Mouse (Mus musculus) hindbrain, postnatal 0 days (tissue): ENCODE measurements around the gene Tex12. TPM values are rescaled to one million over a fixed set of nuclear protein-coding genes. Genes with fewer than 3 reads are reported as not detected.

Experiments used
- ATAC-seq: fragments of 200-750 bp; cut with Nextera tagmentation; 2 replicates; pipeline ENCODE4 v1.8.0; 2017; ENCODE audit warnings: mild to moderate bottlenecking, moderate TSS enrichment, moderate library complexity
- DNase-seq: peaks from one replicate; pipeline ENCODE4 v3.0.0-alpha.2; 2015; ENCODE audit warnings: low spot score
- H3K27ac ChIP-seq: fragments of 300-500 bp; sonication (generic); 2 replicates; pipeline ENCODE4 v1.5.1; 2014; ENCODE audit warnings: mild to moderate bottlenecking
- H3K27me3 ChIP-seq: fragments of 300-500 bp; sonication (generic); 2 replicates; pipeline ENCODE4 v1.6.1; 2014; ENCODE audit warnings: low read length, mixed read lengths; ENCODE audit not compliant: insufficient read depth
- H3K36me3 ChIP-seq: fragments of 300-500 bp; sonication (generic); 2 replicates; pipeline ENCODE4 v1.6.1; 2014; ENCODE audit warnings: low read length, mixed read lengths; ENCODE audit not compliant: insufficient read depth
- H3K4me1 ChIP-seq: fragments of 300-500 bp; sonication (generic); 2 replicates; pipeline ENCODE4 v1.6.1; 2014; ENCODE audit warnings: antibody characterized with exemption, low read length, mixed read lengths; ENCODE audit not compliant: insufficient read depth
- H3K4me2 ChIP-seq: fragments of 300-500 bp; sonication (generic); 2 replicates; pipeline ENCODE4 v1.6.1; 2014; ENCODE audit warnings: low read depth, mild to moderate bottlenecking, low read length, moderate library complexity, mixed read lengths
- H3K4me3 ChIP-seq: fragments of 300-500 bp; sonication (generic); 2 replicates; pipeline ENCODE4 v1.5.1; 2014; ENCODE audit warnings: low read length
- H3K9ac ChIP-seq: fragments of 300-500 bp; sonication (generic); replicated peaks from 2 replicates; pipeline ENCODE4 v1.6.1; 2014; ENCODE audit warnings: mild to moderate bottlenecking, low read length, moderate library complexity, mixed read lengths
- H3K9me3 ChIP-seq: fragments of 300-500 bp; sonication (generic); 2 replicates; pipeline ENCODE4 v1.6.1; 2016; ENCODE audit warnings: low read length, mixed read lengths
- CTCF ChIP-seq: IDR thresholded peaks from 2 replicates; pipeline ENCODE4 v1.5.1; 2016; ENCODE audit warnings: antibody characterized with exemption, control low read depth, low read depth
- WGBS: fragments of 180-500 bp; shearing (Covaris S2); extraction: QIAGEN DNeasy Blood & Tissue Kit; methylation state at CpG from one replicate; pipeline ENCODE4 v1.1.7; 2014; 5-methylcytosine and 5-hydroxymethylcytosine counted together
- polyA plus RNA-seq: library from polyadenylated mRNA; unstranded; fragments of >200 nt; fragmentation: Nextera tagmentation; extraction: Ambion mirVana; gene quantifications from 2 replicates; pipeline ENCODE4 v1.2.1, GENCODE M21; 2015
- total RNA-seq: library from RNA; depleted of rRNA; stranded (reverse); fragments of >200 nt; gene quantifications from 2 replicates; pipeline ENCODE4 v1.2.3, GENCODE M21; 2014

The Tex12 gene
- total and polyA plus RNA-seq, 2 experiments from 2014 or later: 0.21 TPM; not detected in 1

DNA sequence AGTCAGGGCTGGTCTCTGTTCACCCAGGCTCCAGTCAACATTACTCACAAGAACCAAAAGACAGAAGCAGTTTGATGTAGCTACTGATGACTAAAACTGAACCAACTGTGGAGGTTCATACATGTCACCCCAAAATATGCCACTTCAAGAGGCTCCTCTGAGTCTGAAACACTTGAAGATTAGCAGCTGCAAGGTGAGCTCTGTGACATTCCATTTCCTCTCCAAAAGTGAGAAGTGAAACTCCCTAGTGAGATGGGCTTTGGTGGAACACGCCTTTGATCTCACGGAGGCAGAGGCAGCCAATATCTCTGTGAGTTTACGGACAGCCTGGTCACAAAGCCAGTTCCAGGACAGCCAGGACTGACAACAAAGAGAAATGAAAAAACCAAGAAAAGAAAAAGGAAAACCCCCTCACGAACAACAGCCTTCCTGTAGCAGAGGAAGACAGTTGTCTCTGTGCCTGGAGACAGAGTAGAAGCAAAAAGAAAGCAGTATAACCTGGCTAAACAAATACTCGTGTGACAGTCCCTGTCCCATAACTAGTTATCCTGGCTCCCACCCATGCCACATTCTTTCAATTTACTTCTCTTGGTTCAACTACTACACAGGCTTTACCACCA, 13.2 kb downstream of the Tex12 start:
- Histone ChIP-seq H3K27ac (no peak overlapping the region), H3K36me3 (no peaks in the 10 kb centered on the region), H3K4me2 (no peak overlapping the region), H3K27me3 (no peaks in the 10 kb centered on the region), H3K4me3 (no peak overlapping the region), H3K9ac (no peak overlapping the region), H3K4me1 (no peaks in the 10 kb centered on the region), H3K9me3 (no peaks in the 10 kb centered on the region)
- TF ChIP-seq CTCF: no peak
- ATAC-seq (no peak), DNase-seq (no peak)
- 56% methylated on average over 5 of the region's 5 CpGs for WGBS

DNA sequence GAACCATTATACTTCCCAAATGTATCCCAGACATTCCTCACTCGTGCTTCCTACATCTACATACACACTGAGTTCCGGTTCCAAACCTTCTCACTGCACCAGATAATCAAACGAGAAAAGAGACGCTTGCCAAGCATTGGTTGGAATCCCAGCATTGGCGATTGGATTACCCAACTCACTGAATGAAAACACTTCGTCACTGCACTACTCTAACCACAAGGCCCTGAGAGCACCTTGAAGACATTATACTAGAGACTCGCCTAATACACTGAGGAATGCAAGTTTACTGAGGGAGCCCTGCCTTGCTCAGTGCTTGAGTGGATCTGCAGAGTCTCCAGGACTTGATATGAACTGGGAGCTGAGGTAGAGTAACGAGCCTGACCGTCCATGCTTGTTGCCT, 18.7 kb downstream of the Tex12 start:
- Histone ChIP-seq H3K9me3 (no peaks in the 10 kb centered on the region), H3K4me1 (no peaks in the 10 kb centered on the region), H3K36me3 (no peaks in the 10 kb centered on the region), H3K27me3 (no peaks in the 10 kb centered on the region), H3K4me2 (no peak overlapping the region), H3K4me3 (no peak overlapping the region), H3K9ac (no peak overlapping the region), H3K27ac (no peak overlapping the region)
- no peak for TF ChIP-seq CTCF
- no peak for DNase-seq
- no peak for ATAC-seq
- WGBS: 77% methylated on average over 9 of the region's 9 CpGs

- no peak for TF ChIP-seq CTCF
- no peaks in the 10 kb centered on the region for H3K27me3 ChIP-seq
- H3K4me1 ChIP-seq: no peaks in the 10 kb centered on the region
- no peak overlapping the region for H3K4me3 ChIP-seq
- no peak overlapping the region for H3K27ac ChIP-seq
- H3K9ac ChIP-seq: no peak overlapping the region
- H3K9me3 ChIP-seq: no peaks in the 10 kb centered on the region
- H3K4me2 ChIP-seq: no peak overlapping the region
- WGBS: 69% methylated on average over 7 of the region's 7 CpGs
- ATAC-seq: no peak
- H3K36me3 ChIP-seq: no peaks in the 10 kb centered on the region
- DNase-seq: no peak
These were observed 21.0 kb downstream of the Tex12 start for GRCm38 (mm10) chr9:50540170-50540569.

DNA sequence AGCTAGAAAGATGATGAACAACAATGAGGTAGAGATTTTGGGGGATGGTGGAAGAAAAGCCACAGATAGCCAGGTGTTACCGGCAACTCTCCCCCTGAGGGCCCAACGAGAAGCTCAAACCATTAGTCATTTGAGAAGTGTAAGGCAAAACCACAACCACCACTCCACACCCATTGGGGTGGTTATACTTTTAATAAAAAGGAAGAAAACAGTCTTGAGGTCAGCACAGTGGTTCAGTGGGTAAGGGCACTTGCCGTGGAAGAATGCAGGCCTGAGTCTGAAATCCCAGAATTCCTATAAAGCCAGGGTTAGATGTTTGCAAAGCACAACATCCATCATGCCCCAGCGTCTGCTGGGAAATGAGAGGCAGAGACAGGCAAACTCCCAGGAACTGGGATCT, 23.8 kb downstream of the Tex12 start:
- Histone ChIP-seq H3K4me2 (no peak overlapping the region), H3K27me3 (no peaks in the 10 kb centered on the region), H3K36me3 (no peaks in the 10 kb centered on the region), H3K4me1 (no peaks in the 10 kb centered on the region), H3K9ac (no peak overlapping the region), H3K27ac (no peak overlapping the region), H3K9me3 (no peaks in the 10 kb centered on the region), H3K4me3 (no peak overlapping the region)
- no peak for TF ChIP-seq CTCF
- ATAC-seq: no peak
- DNase-seq: no peak
- 89% methylated on average over 4 of the region's 4 CpGs for WGBS

DNA sequence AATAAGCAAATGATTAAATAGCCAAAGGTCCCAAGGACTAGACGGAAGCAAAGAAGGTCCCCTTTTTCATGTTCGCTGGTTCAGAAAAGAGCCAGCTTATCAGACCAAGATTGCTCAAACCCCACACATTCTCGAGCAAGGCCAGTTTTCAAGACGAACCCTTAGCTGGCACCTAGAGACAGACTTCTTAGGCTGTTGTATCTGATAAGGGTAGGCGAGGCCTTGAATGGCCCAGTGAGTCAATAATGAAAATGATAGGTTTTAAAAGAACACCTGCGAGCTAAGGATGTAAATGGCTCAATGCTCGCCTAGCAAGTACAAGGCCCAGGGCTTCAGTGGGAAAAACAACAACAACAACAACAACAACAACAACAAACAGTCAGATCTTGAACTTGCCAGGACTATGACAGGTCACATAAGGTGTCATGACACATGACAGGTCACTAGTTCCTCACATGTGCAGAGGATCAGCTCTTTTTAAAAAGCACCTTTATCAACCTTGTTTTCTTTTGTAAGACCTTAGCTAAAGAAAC, 24.5 kb downstream of the Tex12 start:
- Histone ChIP-seq H3K27me3 (no peaks in the 10 kb centered on the region), H3K4me1 (no peaks in the 10 kb centered on the region), H3K9me3 (no peaks in the 10 kb centered on the region), H3K36me3 (no peaks in the 10 kb centered on the region), H3K4me3 (no peak overlapping the region), H3K4me2 (no peak overlapping the region), H3K9ac (no peak overlapping the region), H3K27ac (no peak overlapping the region)
- WGBS: 85% methylated on average over 7 of the region's 7 CpGs
- DNase-seq (no peak), ATAC-seq (no peak)
- TF ChIP-seq CTCF: no peak

GRCm38 (mm10) chr9:50535930-50536329, 25.2 kb downstream of the Tex12 start:
- WGBS: 80% methylated on average over 5 of the region's 5 CpGs

DNA sequence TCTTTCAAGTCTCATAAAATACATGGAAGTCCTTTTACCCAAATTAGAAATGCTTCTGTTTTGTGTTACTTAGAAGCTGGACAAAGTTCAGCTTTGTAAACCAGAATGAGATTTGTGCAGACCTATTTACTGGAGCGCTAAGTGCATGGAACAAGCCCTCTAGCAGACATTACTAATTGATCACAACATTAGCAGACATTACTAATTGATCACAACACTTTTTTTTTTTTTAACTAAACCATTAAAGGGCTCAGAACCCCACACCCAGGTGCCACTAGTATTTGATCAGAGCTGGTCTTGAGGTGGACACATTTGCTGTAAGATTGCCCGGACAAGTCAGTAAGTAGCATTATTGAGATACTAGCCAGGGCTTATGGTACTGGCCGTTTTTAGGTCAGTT, 27.3 kb downstream of the Tex12 start:
- WGBS: 76% methylated on average over 3 of the region's 3 CpGs
- no peaks in the 10 kb centered on the region for H3K4me1 ChIP-seq
- H3K27me3 ChIP-seq: no peaks in the 10 kb centered on the region
- H3K4me2 ChIP-seq: no peak overlapping the region
- DNase-seq (no peak), ATAC-seq (no peak)
- H3K36me3 ChIP-seq: no peaks in the 10 kb centered on the region
- H3K9ac ChIP-seq: no peak overlapping the region
- no peak overlapping the region for H3K27ac ChIP-seq
- H3K4me3 ChIP-seq: no peak overlapping the region
- no peaks in the 10 kb centered on the region for H3K9me3 ChIP-seq
- no peak for TF ChIP-seq CTCF

More at GRCm38 (mm10) chr9:50535930-50536329, 25.2 kb downstream of the Tex12 start:
- no peak overlapping the region for H3K4me3 ChIP-seq
- no peak for ATAC-seq
- no peaks in the 10 kb centered on the region for H3K27me3 ChIP-seq
- H3K4me1 ChIP-seq: no peaks in the 10 kb centered on the region
- H3K4me2 ChIP-seq: no peak overlapping the region
- no peaks in the 10 kb centered on the region for H3K9me3 ChIP-seq
- no peak overlapping the region for H3K27ac ChIP-seq
- DNase-seq: no peak
- H3K9ac ChIP-seq: no peak overlapping the region
- no peaks in the 10 kb centered on the region for H3K36me3 ChIP-seq
- TF ChIP-seq CTCF: no peak
